Mouse (Mus musculus) brain, embryonic 14.5 days (tissue): ENCODE results near the gene Gpam.

ENCODE experiments used
- CTCF ChIP-seq: fragments of 200-500 bp; IDR thresholded peaks from 2 replicates; pipeline ENCODE4 v1.5.1; 2012; ENCODE audit warnings: inconsistent platforms, mild to moderate bottlenecking, moderate library complexity, borderline replicate concordance; ENCODE audit not compliant: insufficient read depth, insufficient read length; ENCODE audit errors: extremely low read depth
- POLR2A ChIP-seq: fragments of 200-500 bp; IDR thresholded peaks from 2 replicates; pipeline ENCODE4 v1.6.1; 2012; ENCODE audit warnings: mild to moderate bottlenecking, inconsistent platforms, borderline replicate concordance; ENCODE audit not compliant: poor library complexity, insufficient read depth, insufficient read length, severe bottlenecking; ENCODE audit errors: extremely low read depth

GRCm38 (mm10) chr19:55117059-55117815 lies 9.8 kb downstream of the Gpam start:
- TF ChIP-seq CTCF (no peak), POLR2A (no peak)
